8 mouse cellular contexts compared by ENCODE assay signal in the genomic region with DNA sequence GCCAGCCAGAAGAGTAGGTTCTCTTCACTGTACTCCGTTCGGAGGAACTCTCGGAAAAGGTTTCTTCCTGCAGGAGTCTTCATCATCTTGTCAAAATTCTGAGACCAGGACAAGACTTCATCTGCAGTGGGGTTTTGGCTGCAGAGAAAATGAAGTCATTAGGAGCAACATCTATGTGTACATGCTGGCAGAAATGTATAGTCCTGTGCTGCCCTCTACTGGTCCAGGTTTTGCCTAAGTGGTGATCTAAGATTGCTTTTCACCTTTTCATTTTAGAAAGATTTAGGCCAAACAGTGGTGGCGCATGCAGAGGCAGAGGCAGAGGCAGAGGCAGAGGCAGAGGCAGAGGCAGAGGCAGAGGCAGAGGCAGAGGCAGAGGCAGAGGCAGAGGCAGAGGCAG. TPM values are rescaled to one million over a fixed set of nuclear protein-coding genes. Genes with fewer than 3 reads are reported as not detected.
DNase-seq lines count a peak whose midpoint lies in the region; ATAC-seq and TF ChIP-seq lines count a peak whose summit lies in the region.

No protein-coding gene starts in this region.

- CTCF ChIA-PET in Patski (lab: Charles Lee), result interaction anchor here (0.8 to 1.5 kb wide), 2 partner anchors 16 to 29 kb away, joined by 3 read pairs; no protein-coding TSS in a partner anchor

- DNase-seq in cerebellum, adult 18-20 months, result peak; percentile 38 to 47
- no peak for DNase-seq in cerebellum, adult 11 months
- DNase-seq in layer of hippocampus, adult 9-11 months, result peak; percentile 14
- DNase-seq in layer of hippocampus, postnatal 36 days, result no peak
- DNase-seq in Patski (ENCODE audit: low read depth, low spot score), result no peak
- DNase-seq in embryo, embryonic 10.5 days (ENCODE audit: low spot score), result peak; percentile 75
- DNase-seq in kidney, postnatal 4 days, result peak; percentile 73
- DNase-seq in retina, postnatal 1 day, result peak; percentile 77

- ATAC-seq in Patski, result peak; percentile 83

- TF ChIP-seq CTCF in Patski (IDR thresholded peaks at IDR 0.05), result peak; percentile 29

- peaks cover 30% of the 10 kb centered on the region for H3K27me3 ChIP-seq in Patski

- POLR2A ChIA-PET in Patski (lab: Charles Lee), result no interaction called here

- in situ Hi-C loops in Patski (cut with MboI; ENCODE audit: low pct_unique_long_range_greater_than_20kb), result no loop called here

RNA-seq across cellular contexts. Expression of a gene that starts 17.7 kb away (rescaled TPM):
- 10 to 100 TPM in 1 of 2 experiments, 1 to 10 TPM in 1; 9.7 to 14.8 TPM for total RNA-seq in layer of hippocampus, postnatal 36 days (2021)
- 14.2 TPM for polyA plus RNA-seq in Patski (2021)

RNA-seq across cellular contexts. Expression of a gene that starts 36.0 kb away (rescaled TPM):
- 1 to 10 TPM; 1.3 to 1.5 TPM for total RNA-seq in layer of hippocampus, postnatal 36 days (2021)
- polyA plus RNA-seq in Patski (2021), result 14.8 TPM

Comparison
In these comparisons a context has a peak if more than half of its experiments do, and no peak if none do; other contexts are left out.
1. DNase-seq: peak in cerebellum, adult 18-20 months (2 of 2), layer of hippocampus, adult 9-11 months (single experiment), embryo, embryonic 10.5 days (single experiment), kidney, postnatal 4 days (2 of 2) and retina, postnatal 1 day (single experiment); none in cerebellum, adult 11 months (single experiment), layer of hippocampus, postnatal 36 days (0 of 2) and Patski (single experiment).